Mouse (Mus musculus) megakaryocyte, adult 5-6 weeks (primary cell): ENCODE data around the gene Naa40. TPM values are rescaled to one million over a fixed set of nuclear protein-coding genes. Genes with fewer than 3 reads are reported as not detected.

Source experiments
- ATAC-seq: 2 replicates; pipeline ENCODE4 v1.8.0; 2016; ENCODE audit warnings: mild to moderate bottlenecking, inconsistent platforms; ENCODE audit not compliant: poor library complexity, severe bottlenecking
- total RNA-seq, 2 experiments: library from RNA; stranded (forward) in 1 of 2; stranded (reverse) in 1 of 2; fragments of 153-499, 151-499 nt in 1 of 2; fragments of 221-1000, 200-1000 nt in 1 of 2; gene quantifications; 2 replicates each; pipeline versions ENCODE4 v1.2.3 to v1.2.4; 2015 to 2017

The Naa40 gene
- total RNA-seq, 2 experiments from 2014 or later: 31.9 TPM

GRCm38 (mm10) chr19:7185059-7185458, 55.9 kb downstream of the Naa40 start:
- ATAC-seq: no peak

GRCm38 (mm10) chr19:7183419-7183818, 57.6 kb downstream of the Naa40 start:
- ATAC-seq: no peak

- peak; percentile 87 for ATAC-seq
These were observed 58.6 kb downstream of the Naa40 start for GRCm38 (mm10) chr19:7182273-7182949.

- ATAC-seq: no peak
These were observed 59.5 kb downstream of the Naa40 start for GRCm38 (mm10) chr19:7181496-7181895.

- ATAC-seq: no peak
These were observed 60.1 kb downstream of the Naa40 start for GRCm38 (mm10) chr19:7180756-7181405.

GRCm38 (mm10) chr19:7178841-7179452, 62.0 kb downstream of the Naa40 start:
- no peak for ATAC-seq

- ATAC-seq: no peak
These were observed 63.0 kb downstream of the Naa40 start for GRCm38 (mm10) chr19:7177804-7178511.

- no peak for ATAC-seq
These were observed 64.8 kb downstream of the Naa40 start for GRCm38 (mm10) chr19:7176041-7176696.

Other genes with a start within 250 kb of the Naa40 start
- gene Dnajc4, start 248.6 kb downstream of the Naa40 start, total RNA-seq (2015): 19.5 and 23.0 TPM in 2 replicates
- gene Dnajc4, start 248.6 kb downstream of the Naa40 start, total RNA-seq (2017): 18.4 and 21.4 TPM in 2 replicates
- gene Nudt22, start 245.1 kb downstream of the Naa40 start, total RNA-seq (2015): 16.6 and 29.0 TPM in 2 replicates
- 10.1 and 16.0 TPM in 2 replicates for gene Nudt22, start 245.1 kb downstream of the Naa40 start, total RNA-seq (2017)
- gene Trpt1, start 245.1 kb downstream of the Naa40 start, total RNA-seq (2015): 1.5 and 3.4 TPM in 2 replicates
- 2.7 and 3.4 TPM in 2 replicates for gene Trpt1, start 245.1 kb downstream of the Naa40 start, total RNA-seq (2017)
- 76.4 and 89.1 TPM in 2 replicates for gene Fermt3, start 221.7 kb downstream of the Naa40 start, total RNA-seq (2015)
- 239 and 262 TPM in 2 replicates for gene Fermt3, start 221.7 kb downstream of the Naa40 start, total RNA-seq (2017)
- 90.4 and 95.8 TPM in 2 replicates for gene Stip1, start 201.2 kb downstream of the Naa40 start, total RNA-seq (2015)
- gene Stip1, start 201.2 kb downstream of the Naa40 start, total RNA-seq (2017): 102 and 115 TPM in 2 replicates
- 0.69 and 3.7 TPM in 2 replicates for gene Macrod1, start 184.4 kb downstream of the Naa40 start, total RNA-seq (2015)
- 0.66 and 0.77 TPM in 2 replicates for gene Macrod1, start 184.4 kb downstream of the Naa40 start, total RNA-seq (2017)
- gene Flrt1, start 135.5 kb downstream of the Naa40 start, total RNA-seq (2015): not detected in 2 replicates
- not detected in 2 replicates for gene Flrt1, start 135.5 kb downstream of the Naa40 start, total RNA-seq (2017)
- 33.6 and 40.7 TPM in 2 replicates for gene Otub1, start 34.9 kb downstream of the Naa40 start, total RNA-seq (2015)
- 76.2 and 81.8 TPM in 2 replicates for gene Otub1, start 34.9 kb downstream of the Naa40 start, total RNA-seq (2017)
- 493 and 496 TPM in 2 replicates for gene Cox8a, start 23.6 kb downstream of the Naa40 start, total RNA-seq (2015)
- gene Cox8a, start 23.6 kb downstream of the Naa40 start, total RNA-seq (2017): 661 and 699 TPM in 2 replicates
- 0.45 TPM in 1 of 2 replicates, not detected in the other for gene Rcor2, start 26.1 kb upstream of the Naa40 start, total RNA-seq (2015)
- gene Rcor2, start 26.1 kb upstream of the Naa40 start, total RNA-seq (2017): 0.08 and 1.9 TPM in 2 replicates
- 75.6 and 81.8 TPM in 2 replicates for gene Mark2, start 100.7 kb upstream of the Naa40 start, total RNA-seq (2015)
- gene Mark2, start 100.7 kb upstream of the Naa40 start, total RNA-seq (2017): 25.9 and 27.6 TPM in 2 replicates
- 6.8 and 9.4 TPM in 2 replicates for gene Spindoc, start 141.8 kb upstream of the Naa40 start, total RNA-seq (2015)
- gene Spindoc, start 141.8 kb upstream of the Naa40 start, total RNA-seq (2017): 5.8 and 9.0 TPM in 2 replicates
- gene 2700081O15Rik, start 176.4 kb upstream of the Naa40 start, total RNA-seq (2015): 0.41 and 0.98 TPM in 2 replicates
- 0.51 and 0.61 TPM in 2 replicates for gene 2700081O15Rik, start 176.4 kb upstream of the Naa40 start, total RNA-seq (2017)
- gene Rtn3, start 242.1 kb upstream of the Naa40 start, total RNA-seq (2015): 209 and 213 TPM in 2 replicates
- gene Rtn3, start 242.1 kb upstream of the Naa40 start, total RNA-seq (2017): 75.3 and 90.5 TPM in 2 replicates